Mouse (Mus musculus) layer of hippocampus, adult 8-10 months (tissue): Measurements from ENCODE around the gene Gm44596. TPM values are rescaled to one million over a fixed set of nuclear protein-coding genes. Genes with fewer than 3 reads are reported as not detected.

Source experiments
- DNase-seq, 2 experiments: peaks; one replicate each; pipeline ENCODE4 v3.0.0; 2022; ENCODE audit warnings: low spot score in 2 of 2
- total RNA-seq, 4 experiments: library from RNA; stranded (reverse); gene quantifications; 2 replicates each; pipeline ENCODE4 v1.2.4; 2022

Gm44596 gene
- total RNA-seq, 4 experiments from 2014 or later: not detected

DNA sequence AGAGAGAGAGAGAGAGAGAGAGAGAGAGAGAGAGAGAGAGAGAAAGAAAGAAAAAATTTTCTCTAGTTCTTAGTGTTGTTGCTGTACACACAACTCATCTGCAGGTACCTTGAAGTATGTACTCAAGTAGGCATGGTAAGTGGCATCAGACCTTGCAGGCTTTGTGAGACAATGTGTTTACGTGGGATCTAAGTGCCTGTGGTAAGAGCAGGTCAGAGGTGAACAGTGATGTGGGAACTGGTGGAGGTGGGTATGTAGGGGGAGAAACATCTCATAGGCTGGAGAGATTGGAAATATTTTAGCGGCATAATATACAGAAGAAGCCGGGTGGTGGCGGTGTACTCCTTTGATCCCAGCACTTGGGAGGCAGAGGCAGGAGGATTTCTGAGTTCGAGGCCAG, 52.3 kb downstream of the Gm44596 start:
- DNase-seq: no peak

DNA sequence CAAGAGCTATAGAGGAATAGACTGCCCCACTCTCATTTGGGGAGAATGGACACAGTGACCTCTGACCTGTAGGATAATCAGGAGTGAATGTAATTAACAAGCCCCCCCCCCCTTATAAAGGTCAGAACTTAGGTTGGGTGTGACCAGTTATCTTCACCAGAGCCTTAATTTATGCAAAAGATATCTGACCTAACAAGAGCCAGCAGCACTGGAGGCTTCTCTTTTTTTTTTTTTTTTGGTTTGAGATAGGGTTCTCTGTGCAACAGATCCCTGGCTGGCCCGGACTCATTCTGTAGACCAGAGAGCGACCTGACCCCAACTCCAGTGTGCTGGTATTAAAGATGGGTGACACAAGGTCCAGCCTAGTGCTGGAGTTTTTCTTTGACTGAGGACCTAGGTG, 54.0 kb downstream of the Gm44596 start:
- no peak for DNase-seq

GRCm38 (mm10) chr6:128429826-128430225, 54.5 kb downstream of the Gm44596 start:
- no peak for DNase-seq

DNA sequence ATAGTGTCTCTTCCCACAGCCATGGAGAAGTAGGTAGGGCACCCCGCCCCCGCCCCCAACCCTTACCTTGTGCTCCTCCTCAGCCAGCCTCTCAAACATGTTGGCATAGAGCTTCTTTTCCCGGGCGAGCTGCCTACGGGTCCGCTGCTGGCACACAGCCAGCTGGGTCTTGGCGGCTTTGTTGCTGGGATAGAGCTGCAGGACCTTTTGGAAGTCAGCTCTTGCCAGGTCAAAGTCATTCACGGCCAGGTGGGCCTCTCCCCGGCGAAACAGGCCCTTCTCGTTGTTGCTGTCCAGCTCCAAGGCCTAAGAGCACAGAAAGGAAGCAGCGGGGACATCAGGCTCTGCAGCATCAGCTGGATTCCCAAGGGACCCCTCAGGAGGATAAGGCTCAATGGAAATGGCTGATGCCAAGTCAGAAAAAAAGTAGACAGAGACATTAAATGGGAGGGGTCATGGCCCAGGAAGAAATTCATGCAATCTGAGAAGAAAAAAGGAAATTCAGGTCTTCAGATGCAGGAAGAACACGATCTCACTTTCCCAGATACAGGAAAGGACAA, 57.1 kb downstream of the Gm44596 start:
- no peak for DNase-seq

- DNase-seq: no peak
Observed at GRCm38 (mm10) chr6:128433566-128433965, 58.3 kb downstream of the Gm44596 start.

DNA sequence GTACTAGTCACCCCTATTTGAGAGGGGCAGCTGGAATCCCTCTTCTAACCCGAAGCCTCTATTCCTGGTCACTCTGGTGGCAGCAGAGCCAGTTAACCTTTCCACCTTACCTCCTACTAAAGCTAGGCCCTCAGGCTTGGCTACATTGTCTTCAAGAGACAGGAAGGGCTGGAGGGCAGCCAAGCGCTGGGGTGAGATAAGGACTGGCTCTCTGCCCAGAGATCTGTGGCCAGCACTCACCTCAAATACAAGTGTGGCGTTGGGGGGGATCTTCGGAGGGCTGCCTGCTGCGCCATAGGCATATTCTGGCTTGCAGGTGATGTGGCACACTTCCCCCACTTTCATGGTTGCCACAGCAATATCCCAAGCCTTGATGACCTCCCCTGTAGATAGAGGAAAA, 60.2 kb downstream of the Gm44596 start:
- no peak for DNase-seq

- DNase-seq: no peak
Observed at GRCm38 (mm10) chr6:128436356-128437005, 61.2 kb downstream of the Gm44596 start.

DNA sequence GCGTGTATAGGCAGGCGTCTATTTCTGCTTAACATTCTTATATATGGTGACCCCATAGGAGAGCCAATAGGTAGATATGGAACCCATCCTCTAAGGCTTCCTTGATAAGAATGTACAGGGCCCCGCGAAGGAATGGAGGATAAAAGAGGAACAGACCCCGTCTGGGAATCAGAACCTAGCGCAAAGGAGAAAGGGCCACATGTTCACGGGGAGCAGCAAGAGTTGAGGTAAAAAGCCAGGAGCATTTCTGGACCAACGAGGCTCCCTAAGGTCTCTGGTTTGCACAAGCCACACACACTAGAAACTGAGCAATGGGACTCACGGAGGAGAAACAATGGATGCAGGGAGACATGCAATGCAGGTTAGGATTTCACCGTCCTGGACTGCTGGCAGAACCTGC, 62.0 kb downstream of the Gm44596 start:
- DNase-seq: no peak

GRCm38 (mm10) chr6:128437731-128438316, 62.5 kb downstream of the Gm44596 start:
- DNase-seq: no peak

DNA sequence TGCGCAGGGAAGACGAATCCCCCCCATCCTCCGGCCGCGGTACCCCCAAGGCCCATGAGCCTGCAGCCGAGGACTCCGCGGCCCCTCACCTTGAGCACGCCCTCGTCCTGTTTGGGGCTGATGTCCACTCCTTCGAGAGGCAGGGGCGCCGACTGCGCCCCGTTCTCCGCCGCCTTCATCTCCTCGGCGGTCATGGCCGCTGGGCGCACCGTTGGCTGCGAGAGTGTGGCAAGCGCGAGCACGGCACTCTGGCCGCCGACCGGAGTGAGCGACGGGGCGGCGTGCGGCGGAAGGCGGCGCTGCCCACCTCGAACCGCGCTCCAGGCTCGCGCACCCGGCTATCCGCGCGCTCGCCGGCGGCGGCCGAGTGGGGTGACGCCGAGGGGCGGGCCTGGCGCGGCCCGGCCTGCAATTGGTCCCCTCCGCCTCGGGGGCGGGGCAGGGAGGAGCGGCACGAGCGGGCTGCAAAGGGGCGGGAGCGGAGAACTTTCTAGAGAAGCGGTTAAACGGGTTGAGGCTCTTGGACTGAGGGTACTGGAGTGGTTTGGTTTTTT, 63.1 kb downstream of the Gm44596 start, which contains the start of gene Fkbp4:
TSS of gene Fkbp4 (minus strand) at position 361 of the 554 bp plus-strand sequence.
- DNase-seq: peak; percentile 86 to 87

GRCm38 (mm10) chr6:128438871-128439341, 63.6 kb downstream of the Gm44596 start:
- no peak for DNase-seq

GRCm38 (mm10) chr6:128440238-128440637, 64.9 kb downstream of the Gm44596 start:
- no peak for DNase-seq

DNA sequence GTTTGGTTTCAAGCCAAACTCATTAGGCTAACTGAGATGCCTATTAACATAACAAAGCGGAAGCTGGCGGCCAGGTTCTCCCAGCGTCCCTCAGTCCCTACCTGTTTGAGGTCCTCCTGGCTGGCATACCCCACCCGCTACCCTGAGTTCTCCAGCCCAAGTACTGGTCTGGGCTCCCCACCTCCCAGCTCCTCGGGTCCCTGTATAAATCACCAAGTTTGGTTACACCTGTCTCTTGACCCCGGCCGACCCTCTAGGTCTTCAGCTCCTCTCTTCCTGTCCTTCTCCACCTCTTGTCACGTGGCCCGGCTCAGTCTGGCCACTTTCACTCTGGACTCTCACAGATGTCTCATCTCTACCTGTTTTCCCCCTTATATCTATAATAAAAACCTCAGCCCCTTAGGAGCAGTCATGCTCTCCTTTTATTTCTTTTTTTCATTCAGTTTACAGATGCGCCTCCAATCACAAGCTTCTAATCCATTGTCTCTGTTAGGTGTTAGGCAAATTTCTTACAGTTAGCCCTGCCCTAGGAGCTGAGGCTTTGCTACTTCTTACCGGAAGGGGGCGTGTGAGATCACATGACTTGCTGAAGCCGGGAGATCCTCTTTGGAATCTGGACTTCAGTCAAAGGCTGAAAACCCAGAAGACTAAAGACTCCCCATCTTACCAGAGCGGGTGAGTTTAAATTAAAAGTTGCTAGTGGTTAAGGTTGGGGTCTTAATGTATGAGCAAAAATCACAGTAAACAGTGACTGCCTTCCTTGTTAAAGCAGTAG, 70.6 kb downstream of the Gm44596 start:
- DNase-seq: no peak

GRCm38 (mm10) chr6:128447063-128447462, 71.8 kb downstream of the Gm44596 start:
- DNase-seq: no peak

- DNase-seq: peak in 1 of 2 experiments; percentile 60
Observed at GRCm38 (mm10) chr6:128455835-128456605, 80.7 kb downstream of the Gm44596 start.

Other genes with a start within 250 kb of the Gm44596 start
- 10 to 100 TPM; 45.4 to 64.2 (median 56.0) TPM for gene Tspan9, start 231.9 kb upstream of the Gm44596 start, total RNA-seq
- gene Tead4, start 74.7 kb upstream of the Gm44596 start, total RNA-seq: 1 to 10 TPM in 3 of 4 experiments, under 1 TPM in 1; 0.78 to 1.6 (median 1.4) TPM
- 10 to 100 TPM; 24.3 to 25.5 (median 25.1) TPM for gene Tulp3, start 19.7 kb upstream of the Gm44596 start, total RNA-seq
- 10 to 100 TPM; 18.6 to 22.1 (median 20.0) TPM for gene Rhno1, start 12.6 kb upstream of the Gm44596 start, total RNA-seq
- 1 to 10 TPM; 1.1 to 1.7 (median 1.4) TPM for gene Foxm1, start 12.5 kb upstream of the Gm44596 start, total RNA-seq
- 1 to 10 TPM; 1.7 to 3.3 (median 2.5) TPM for gene Tex52, start within 50 bp of the Gm44596 start, total RNA-seq
- gene Nrip2, start 23.8 kb downstream of the Gm44596 start, total RNA-seq: 10 to 100 TPM; 16.0 to 19.6 (median 17.5) TPM
- 10 to 100 TPM; 27.9 to 35.5 (median 29.1) TPM for gene Itfg2, start 49.4 kb downstream of the Gm44596 start, total RNA-seq
- 100 to 1,000 TPM; 101 to 133 (median 115) TPM for gene Fkbp4, start 63.2 kb downstream of the Gm44596 start, total RNA-seq
- gene Pzp, start 151.2 kb downstream of the Gm44596 start, total RNA-seq: not detected
- 10 to 100 TPM in 2 of 4 experiments, 1 to 10 TPM in 2; 7.2 to 13.6 (median 10.1) TPM for gene A2ml1, start 206.1 kb downstream of the Gm44596 start, total RNA-seq
- gene Klrb1a, start 248.0 kb downstream of the Gm44596 start, total RNA-seq: not detected